Mouse (Mus musculus): Measurements from ENCODE around the gene Disp2.

GRCm38 (mm10) chr2:118776295-118776694 is 3.2 kb upstream of the Disp2 start:
- TF ChIP-seq CTCF (IDR thresholded peaks at IDR 0.05; ENCODE audit: low read depth, low read length) (no peak), GATA1 (IDR thresholded peaks at IDR 0.05; ENCODE audit: borderline replicate concordance, low read length) (no peak), POLR2AphosphoS5 (IDR thresholded peaks at IDR 0.05; ENCODE audit: insufficient replicate concordance, low read depth, low read length) (no peak), GATA2 (IDR thresholded peaks at IDR 0.05; ENCODE audit: borderline replicate concordance, low read depth, low read length) (no peak), TAL1 (conservative IDR thresholded peaks at IDR 0.05; ENCODE audit: low read depth, low read length) (no peak)

Data from G1E (cell line).